Mouse (Mus musculus): ENCODE results near the gene Zfp740. TPM values are rescaled to one million over a fixed set of nuclear protein-coding genes. Genes with fewer than 3 reads are reported as not detected.

Zfp740 gene
- total and polyA plus RNA-seq, 2 experiments from 2014 or later, result 33.8 to 49.5 TPM

DNA sequence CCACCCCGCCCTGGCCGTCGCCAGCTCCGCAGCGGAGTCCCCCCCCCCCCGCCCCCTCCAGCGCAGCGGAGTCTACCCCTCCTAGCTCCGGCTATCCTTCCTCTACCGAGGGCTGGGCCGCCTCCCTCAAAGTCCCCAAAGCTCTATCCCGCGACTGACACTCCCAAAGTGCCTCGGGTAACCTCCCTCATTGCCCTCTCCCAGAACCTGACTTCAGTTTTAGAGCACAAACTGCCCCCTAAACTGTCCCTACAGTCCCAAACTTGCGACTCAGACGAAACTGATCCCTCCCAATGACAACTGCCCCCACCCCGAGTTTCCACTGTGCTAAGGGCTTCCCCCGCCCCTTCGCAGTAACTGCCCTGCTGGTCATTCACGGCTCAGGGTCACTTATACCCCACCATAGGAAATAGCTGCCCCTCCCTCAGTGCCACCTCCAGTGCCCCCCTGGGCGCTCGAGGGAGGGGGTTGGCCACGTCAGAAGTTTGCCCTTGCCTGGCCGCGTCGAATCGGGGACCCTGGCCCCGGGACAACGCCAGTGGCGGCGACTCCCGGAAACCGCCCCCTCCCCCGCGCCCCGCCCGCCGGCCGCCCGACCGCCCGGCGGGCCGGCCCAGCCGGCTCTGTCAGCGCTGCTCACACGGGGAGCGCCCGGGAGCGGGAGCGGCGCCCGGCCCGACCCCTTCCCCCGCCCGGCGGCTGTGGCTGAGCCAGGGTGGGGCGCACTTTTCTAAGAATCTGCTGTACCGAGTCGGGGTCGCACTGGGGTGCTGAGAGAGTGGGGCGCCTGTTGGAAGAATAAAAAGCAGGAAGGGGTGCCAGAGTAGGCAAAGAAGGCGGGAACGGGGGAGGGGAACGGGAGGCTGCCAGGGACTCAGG, 44.4 kb downstream of the Zfp740 start:
- peak; percentile 43 for DNase-seq (ENCODE audit: low spot score)
- H3K36me3 ChIP-seq (ENCODE audit: insufficient read depth, low read length), result no peaks in the 10 kb centered on the region
- WGBS, result under 1% methylated on average over 58 of the region's 65 CpGs
- ATAC-seq, result peak; percentile 38; the same call in 1 of the 2 replicates
- H3K4me1 ChIP-seq (ENCODE audit: insufficient read depth, low read length), result peaks cover 9% of the 10 kb centered on the region; the same call in 1 of the 2 replicates
- TF ChIP-seq CTCF (IDR thresholded peaks at IDR 0.05; ENCODE audit: low read depth), result no peak
- peak overlapping the region; percentile 57 for H3K4me3 ChIP-seq (ENCODE audit: low read length)
- H3K4me2 ChIP-seq (ENCODE audit: low read depth, low read length), result peak overlapping the region; percentile 86
- peak overlapping the region; percentile 77 for H3K27ac ChIP-seq
- H3K9ac ChIP-seq (replicated peaks; ENCODE audit: low read length), result peak overlapping the region; percentile 54
- H3K9me3 ChIP-seq (ENCODE audit: low read length), result no peaks in the 10 kb centered on the region
- H3K27me3 ChIP-seq (ENCODE audit: insufficient read depth, low read length), result peaks cover 4% of the 10 kb centered on the region; the same call in 1 of the 2 replicates

DNA sequence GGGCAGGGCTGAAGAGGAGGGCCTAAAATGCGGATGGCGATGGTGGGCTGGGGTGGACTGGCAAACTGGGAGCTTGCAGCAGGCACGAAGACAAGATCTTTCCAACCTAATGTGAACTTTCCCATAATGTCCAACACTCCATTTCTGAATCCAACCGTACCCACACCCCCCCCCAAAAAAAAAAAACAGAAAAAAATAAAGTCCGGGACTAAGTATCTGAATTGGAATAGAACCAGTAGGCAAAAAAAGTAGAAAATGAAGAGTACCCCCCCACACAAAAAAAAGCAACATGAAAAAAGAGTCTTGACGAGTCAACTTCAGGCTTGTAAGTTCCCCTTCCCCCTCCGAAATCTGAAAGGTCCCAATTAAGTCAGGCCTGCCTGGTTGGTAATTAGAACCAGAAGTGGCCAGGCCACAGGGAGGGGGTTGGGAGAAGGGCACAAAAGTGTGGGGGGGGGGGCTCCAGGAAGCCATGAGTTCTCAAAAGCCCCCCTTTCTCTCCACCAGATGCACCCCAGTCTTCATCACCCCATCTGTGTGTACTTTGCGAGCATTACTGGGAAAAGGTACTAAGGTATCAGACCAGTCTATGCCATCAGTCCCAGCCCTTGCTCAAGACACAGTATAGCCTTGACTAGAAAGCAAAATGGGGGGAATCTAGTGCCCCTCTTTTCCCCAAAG, 45.2 kb downstream of the Zfp740 start:
- DNase-seq (ENCODE audit: low spot score) (no peak), ATAC-seq (no peak)
- no peak overlapping the region; the same call in 1 of the 2 replicates for H3K9ac ChIP-seq (replicated peaks; ENCODE audit: low read length)
- 10% methylated on average over 8 of the region's 8 CpGs for WGBS
- no peaks in the 10 kb centered on the region for H3K36me3 ChIP-seq (ENCODE audit: insufficient read depth, low read length)
- TF ChIP-seq CTCF (IDR thresholded peaks at IDR 0.05; ENCODE audit: low read depth), result no peak
- H3K4me3 ChIP-seq (ENCODE audit: low read length), result peak overlapping the region; percentile 57
- H3K4me2 ChIP-seq (ENCODE audit: low read depth, low read length), result peak overlapping the region; percentile 86
- H3K27ac ChIP-seq, result peak overlapping the region; percentile 77; the same call in 1 of the 2 replicates
- H3K9me3 ChIP-seq (ENCODE audit: low read length), result no peaks in the 10 kb centered on the region
- peaks cover 9% of the 10 kb centered on the region; the same call in 1 of the 2 replicates for H3K4me1 ChIP-seq (ENCODE audit: insufficient read depth, low read length)
- peaks cover under 1% of the 10 kb centered on the region; the same call in 1 of the 2 replicates for H3K27me3 ChIP-seq (ENCODE audit: insufficient read depth, low read length)

DNA sequence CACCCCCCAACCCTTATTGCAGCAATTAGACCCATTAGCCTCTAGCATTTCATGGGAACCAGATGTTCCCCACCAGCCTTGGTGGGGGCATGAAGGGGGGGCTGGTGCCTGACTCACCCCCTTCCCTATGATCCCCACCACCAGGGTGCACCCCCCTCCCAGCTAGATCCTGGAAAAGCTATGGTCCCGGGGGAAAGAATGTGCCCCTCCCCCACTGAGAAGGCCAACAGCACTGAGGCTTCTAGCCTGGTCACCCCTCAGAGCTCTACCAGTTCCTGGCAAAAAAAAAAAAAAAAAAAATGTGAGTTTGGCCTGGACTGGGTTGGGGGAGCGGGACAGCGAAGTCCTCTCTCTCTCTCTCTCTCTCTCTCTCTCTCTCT, 45.8 kb downstream of the Zfp740 start:
- Histone ChIP-seq H3K4me1 (ENCODE audit: insufficient read depth, low read length) (0 out of 2 replicates have a peak, but pooled peaks cover 6% of the 10 kb centered on the region), H3K27me3 (ENCODE audit: insufficient read depth, low read length) (no peaks in the 10 kb centered on the region; the same call in 1 of the 2 replicates), H3K4me2 (ENCODE audit: low read depth, low read length) (no peak overlapping the region), H3K27ac (no peak overlapping the region), H3K36me3 (ENCODE audit: insufficient read depth, low read length) (no peaks in the 10 kb centered on the region), H3K4me3 (ENCODE audit: low read length) (no peak overlapping the region), H3K9me3 (ENCODE audit: low read length) (no peaks in the 10 kb centered on the region), H3K9ac (replicated peaks; ENCODE audit: low read length) (no peak overlapping the region)
- DNase-seq (ENCODE audit: low spot score), result no peak
- no peak for TF ChIP-seq CTCF (IDR thresholded peaks at IDR 0.05; ENCODE audit: low read depth)
- 10% methylated on average over 3 of the region's 3 CpGs for WGBS
- no peak for ATAC-seq

DNA sequence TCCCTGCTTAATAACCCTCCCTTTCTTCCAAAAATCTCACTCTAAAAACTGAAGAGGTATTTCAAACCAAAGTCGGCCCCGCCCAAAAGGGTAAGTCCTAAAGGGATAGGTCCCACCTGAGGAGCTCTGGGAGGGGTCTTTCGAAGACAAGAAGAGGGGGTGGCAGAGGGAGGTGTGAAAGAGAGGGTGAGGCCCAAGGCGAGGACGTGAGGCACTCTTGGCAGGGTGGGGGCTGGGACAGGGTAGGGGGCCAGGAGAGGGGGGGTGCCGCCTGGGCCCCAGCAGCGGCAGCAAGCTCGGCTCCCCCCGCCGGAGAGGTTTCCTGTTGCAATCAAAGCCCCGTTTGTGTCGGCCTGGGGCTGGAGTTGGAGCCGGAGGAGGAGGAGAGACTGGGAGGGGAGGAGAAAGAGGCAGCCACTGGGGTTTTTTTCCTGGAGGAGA, 46.2 kb downstream of the Zfp740 start:
- Histone ChIP-seq H3K36me3 (ENCODE audit: insufficient read depth, low read length) (no peaks in the 10 kb centered on the region), H3K9me3 (ENCODE audit: low read length) (no peaks in the 10 kb centered on the region), H3K4me3 (ENCODE audit: low read length) (no peak overlapping the region), H3K27me3 (ENCODE audit: insufficient read depth, low read length) (no peaks in the 10 kb centered on the region), H3K4me2 (ENCODE audit: low read depth, low read length) (peak overlapping the region; percentile 23; the same call in 1 of the 2 replicates), H3K4me1 (ENCODE audit: insufficient read depth, low read length) (0 out of 2 replicates have a peak, but pooled peaks cover 6% of the 10 kb centered on the region), H3K27ac (peak overlapping the region; percentile 51; the same call in 1 of the 2 replicates), H3K9ac (replicated peaks; ENCODE audit: low read length) (no peak overlapping the region)
- no peak for TF ChIP-seq CTCF (IDR thresholded peaks at IDR 0.05; ENCODE audit: low read depth)
- 7% methylated on average over 13 of the region's 13 CpGs for WGBS
- DNase-seq (ENCODE audit: low spot score) (no peak), ATAC-seq (no peak)

DNA sequence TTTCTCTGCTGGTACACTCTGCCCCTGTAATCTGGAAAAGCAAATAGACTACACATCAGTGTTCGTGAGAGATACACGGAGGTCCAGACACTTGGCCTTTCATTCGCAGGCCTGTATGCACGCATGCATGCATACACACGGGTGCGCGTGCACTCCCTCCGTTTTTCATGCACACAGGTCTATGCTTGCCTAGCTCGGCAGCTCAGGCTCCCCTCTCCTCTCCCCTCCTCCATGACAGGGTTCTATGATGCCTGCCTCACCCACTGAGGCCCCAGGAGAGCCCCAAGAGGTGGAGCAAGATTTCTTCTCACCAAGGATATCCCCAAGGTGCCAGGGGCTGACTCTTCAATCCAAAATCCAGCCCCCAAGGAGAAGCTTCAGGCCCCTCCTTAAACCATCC, 46.9 kb downstream of the Zfp740 start:
- Histone ChIP-seq H3K27ac (peak overlapping the region; percentile 51; the same call in 1 of the 2 replicates), H3K4me1 (ENCODE audit: insufficient read depth, low read length) (0 out of 2 replicates have a peak, but pooled peaks cover 3% of the 10 kb centered on the region), H3K36me3 (ENCODE audit: insufficient read depth, low read length) (no peaks in the 10 kb centered on the region), H3K4me2 (ENCODE audit: low read depth, low read length) (no peak overlapping the region), H3K27me3 (ENCODE audit: insufficient read depth, low read length) (0 out of 2 replicates have a peak, but pooled peaks cover 2% of the 10 kb centered on the region), H3K4me3 (ENCODE audit: low read length) (no peak overlapping the region), H3K9ac (replicated peaks; ENCODE audit: low read length) (no peak overlapping the region), H3K9me3 (ENCODE audit: low read length) (no peaks in the 10 kb centered on the region)
- DNase-seq (ENCODE audit: low spot score), result no peak
- no peak for TF ChIP-seq CTCF (IDR thresholded peaks at IDR 0.05; ENCODE audit: low read depth)
- 60% methylated on average over 9 of the region's 9 CpGs for WGBS
- no peak for ATAC-seq

DNA sequence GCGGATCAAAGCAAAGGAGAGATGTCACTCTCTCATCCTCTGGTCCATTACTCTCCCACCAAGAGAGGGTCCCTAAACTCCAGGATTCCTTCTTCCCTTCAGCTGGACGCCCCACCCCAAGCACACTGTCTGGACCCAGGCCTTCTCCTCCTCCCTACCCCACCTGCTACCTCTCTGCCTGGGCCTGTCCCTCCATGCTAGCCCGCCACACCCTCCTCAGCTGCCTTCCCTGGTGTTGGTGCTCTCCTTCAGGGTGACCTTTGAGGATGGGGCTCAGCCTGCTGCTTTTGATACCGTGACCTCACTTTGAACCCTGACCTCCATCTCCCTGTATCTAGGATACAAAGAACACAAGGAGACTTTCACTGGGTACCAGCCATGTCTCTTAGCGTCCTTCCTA, 47.5 kb downstream of the Zfp740 start:
- H3K4me2 ChIP-seq (ENCODE audit: low read depth, low read length), result no peak overlapping the region
- no peak for TF ChIP-seq CTCF (IDR thresholded peaks at IDR 0.05; ENCODE audit: low read depth)
- no peaks in the 10 kb centered on the region for H3K4me1 ChIP-seq (ENCODE audit: insufficient read depth, low read length)
- no peak for ATAC-seq
- 68% methylated on average over 5 of the region's 5 CpGs for WGBS
- no peak for DNase-seq (ENCODE audit: low spot score)
- 0 out of 2 replicates have a peak, but pooled peaks cover 5% of the 10 kb centered on the region for H3K27me3 ChIP-seq (ENCODE audit: insufficient read depth, low read length)
- H3K36me3 ChIP-seq (ENCODE audit: insufficient read depth, low read length), result no peaks in the 10 kb centered on the region
- no peaks in the 10 kb centered on the region for H3K9me3 ChIP-seq (ENCODE audit: low read length)
- H3K4me3 ChIP-seq (ENCODE audit: low read length), result no peak overlapping the region
- H3K9ac ChIP-seq (replicated peaks; ENCODE audit: low read length), result no peak overlapping the region
- H3K27ac ChIP-seq, result no peak overlapping the region

Data from hindbrain, postnatal 0 days (tissue).